Mouse (Mus musculus): ENCODE measurements at regions not wholly inside any gene's neighbourhood (a gene's known extent, or its start where the extent isn't known, plus 50 kb on each side); places are given as distances from the start of the nearest gene placed in this dataset.
"Not testable (repeated sequence)": the region's sequence is repeated elsewhere in the genome, so short reads cannot be mapped to it uniquely, and the experiment has no call there.

DNA sequence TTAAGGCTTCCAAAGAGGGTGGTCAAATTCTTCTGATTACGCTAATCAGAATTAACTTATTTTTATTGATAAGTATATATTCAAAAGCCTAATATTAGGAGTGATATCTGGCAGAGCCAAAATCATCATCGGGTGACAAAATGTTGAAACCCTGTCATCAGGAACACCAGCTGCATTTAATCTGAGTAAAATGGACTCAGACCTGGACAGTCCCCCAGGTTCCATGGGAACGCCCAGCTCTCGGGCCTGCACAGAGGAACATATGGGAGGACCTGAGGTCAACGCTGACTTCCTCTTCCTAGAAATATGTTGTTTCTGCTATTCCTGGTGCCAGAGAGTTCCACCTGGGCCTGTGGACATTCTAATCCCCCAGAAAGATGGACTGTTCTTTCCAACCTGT, 176.5 kb downstream of the Tmx1 start:
- DNase-seq = no peak

DNA sequence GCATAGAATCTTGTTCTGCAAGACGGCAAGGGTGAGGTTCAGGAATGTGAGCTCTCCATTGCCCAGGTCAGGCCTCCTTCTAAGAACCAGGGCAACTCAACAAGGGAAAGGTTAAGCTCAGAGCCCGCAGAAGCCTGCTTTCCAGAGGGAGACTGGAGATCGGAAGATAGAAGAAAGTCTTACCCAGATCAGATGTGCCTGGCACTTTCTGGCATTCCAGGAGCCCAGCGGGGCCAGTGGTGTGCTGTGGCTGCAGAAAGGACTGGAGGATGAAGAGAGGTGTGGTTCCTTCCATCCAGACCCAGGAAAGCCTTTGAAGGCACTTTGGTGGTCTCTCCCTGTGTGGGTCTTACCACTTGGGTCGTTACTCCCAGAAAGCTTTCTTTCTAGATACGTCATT, 178.4 kb downstream of the Tmx1 start:
- no peak for DNase-seq

DNA sequence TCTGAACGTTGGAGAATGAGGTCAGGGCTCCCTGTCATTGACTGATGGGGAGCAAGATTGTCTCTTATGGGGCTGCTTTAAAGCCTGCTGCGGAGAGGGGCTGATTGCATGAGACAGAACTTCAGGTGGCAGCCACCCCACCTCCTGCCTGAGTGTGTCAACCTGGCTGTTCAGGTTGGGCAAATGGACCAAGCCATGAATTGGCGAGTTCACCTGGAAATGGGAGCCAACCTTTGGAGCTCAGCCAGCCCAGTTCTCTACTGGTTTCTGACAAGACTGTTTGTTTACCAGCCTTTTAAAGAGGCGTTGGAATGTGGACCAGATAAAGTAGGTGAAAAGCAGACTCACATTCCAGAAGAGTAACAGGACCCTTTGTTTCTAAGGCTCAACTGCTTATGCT, 180.3 kb downstream of the Tmx1 start:
- DNase-seq = no peak

DNA sequence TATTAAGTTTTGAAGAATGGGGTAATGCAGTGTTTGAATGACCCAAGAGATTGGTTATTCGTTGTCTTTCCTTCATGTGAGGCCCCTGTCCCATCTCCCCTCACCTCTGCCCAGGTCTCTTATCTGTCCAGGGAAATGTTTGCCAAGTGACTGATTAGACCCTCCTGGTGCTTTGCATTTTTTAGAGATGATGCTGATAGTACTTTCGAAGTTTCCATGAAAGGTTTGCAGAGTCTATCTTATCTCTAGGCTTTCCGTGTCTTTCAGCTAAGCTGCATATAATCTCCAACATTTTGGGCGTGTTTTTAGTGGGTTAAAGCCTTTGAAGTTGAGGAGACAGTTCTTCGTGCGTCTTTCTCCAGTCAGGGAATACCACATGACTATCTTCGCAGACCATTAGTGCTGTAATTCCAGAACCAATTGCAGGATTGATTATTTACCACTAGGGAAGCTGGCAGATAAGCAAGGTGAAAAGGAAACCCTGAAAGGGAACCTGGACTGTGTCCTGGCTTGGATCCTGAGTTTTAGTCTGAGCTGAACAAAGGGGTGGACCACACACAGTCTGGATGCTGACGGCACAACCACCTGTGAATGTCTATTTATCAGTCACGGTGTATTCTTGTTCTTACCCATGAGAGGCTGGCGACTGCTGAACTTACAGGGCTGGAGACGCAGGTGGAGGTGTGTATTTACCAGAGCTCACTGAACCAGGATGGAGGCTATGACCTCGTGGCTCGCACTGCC, 180.9 kb downstream of the Tmx1 start:
- no peak for DNase-seq

DNA sequence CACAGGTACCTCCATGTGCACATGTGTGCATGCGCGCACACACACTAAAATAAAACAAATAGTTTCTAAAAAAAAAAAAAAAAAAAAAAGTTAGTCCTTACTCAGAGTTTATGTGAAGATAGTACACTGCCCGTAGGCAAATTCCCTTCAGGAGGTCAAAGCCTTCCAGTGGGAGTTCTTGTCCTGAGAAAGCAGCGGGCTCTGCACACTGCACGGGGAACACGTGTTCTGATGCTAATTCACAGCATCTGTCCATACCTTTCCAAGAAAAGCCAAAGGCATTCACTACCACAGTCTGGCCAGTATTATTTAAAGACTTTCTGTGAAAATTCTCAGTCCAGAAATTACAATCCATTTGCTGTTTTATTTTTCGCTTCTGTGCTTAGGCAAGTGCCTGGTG, 183.1 kb downstream of the Tmx1 start:
- no peak for DNase-seq

DNA sequence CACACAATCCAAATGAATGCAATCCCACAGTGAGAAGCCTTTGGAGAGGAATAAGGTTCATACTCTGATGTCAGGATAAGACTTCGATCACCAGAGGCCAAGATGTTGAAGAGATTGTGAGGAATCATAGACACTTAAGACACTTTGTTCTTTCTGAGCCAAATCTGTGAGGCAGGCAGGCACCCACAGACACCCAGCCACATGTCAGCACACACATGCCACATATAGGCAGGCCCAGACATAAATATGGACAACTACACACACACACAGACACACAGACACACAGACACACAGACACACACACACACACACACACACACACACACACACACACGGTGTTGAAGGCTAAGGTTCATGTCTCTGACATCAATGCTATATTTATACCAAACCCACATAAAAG, 185.1 kb upstream of the Frmd6 start:
- DNase-seq = no peak

DNA sequence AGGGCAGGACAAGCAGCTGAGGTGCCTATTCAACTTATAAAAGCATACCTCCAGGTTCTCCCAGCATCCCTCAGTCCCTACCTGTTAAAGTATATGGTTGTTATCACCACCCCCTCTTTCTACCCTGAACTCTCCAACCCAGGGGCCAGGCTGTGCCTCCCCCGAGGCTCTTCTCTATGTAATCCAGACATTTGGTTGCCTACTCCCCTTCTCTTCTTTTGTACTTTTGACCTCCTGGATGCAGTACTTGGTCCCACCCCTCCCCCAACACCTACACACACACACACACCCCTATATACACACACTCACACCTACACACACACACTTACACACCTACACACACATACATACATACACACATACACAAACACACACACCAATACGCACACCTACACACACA, 180.4 kb upstream of the Frmd6 start:
- DNase-seq = no peak

DNA sequence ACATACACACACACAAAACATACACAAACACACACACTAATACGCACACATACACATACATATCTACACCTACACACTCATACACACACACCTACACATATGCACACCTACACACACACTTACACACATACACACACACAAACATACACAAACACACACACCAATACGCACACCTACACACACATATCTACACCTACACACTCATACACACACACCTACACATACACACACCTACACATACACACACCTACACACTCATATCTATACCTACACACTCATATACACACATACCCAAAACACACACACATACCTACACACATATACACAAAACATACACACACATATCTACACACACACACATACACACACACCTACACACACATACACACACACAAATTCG, 179.9 kb upstream of the Frmd6 start:
- DNase-seq = no peak

DNA sequence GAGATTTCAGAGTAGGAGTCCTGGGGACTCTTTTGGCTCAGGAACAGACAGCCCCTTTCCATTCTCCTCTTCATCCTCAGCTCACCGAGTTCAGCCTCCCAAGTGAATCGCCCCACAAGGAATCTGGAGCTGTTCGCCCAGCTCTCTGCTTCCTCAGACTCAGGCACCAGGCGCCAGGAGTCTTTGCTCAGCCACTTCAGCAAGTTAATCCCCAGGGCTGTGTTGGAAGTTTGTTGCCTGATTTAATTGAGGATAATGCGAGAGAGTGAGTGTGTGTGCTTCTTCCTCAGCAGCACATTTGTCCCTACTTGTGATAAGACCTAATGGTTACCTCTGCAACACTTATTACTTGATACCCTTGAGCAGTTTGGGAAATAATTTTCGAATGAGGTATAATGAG, 177.8 kb upstream of the Frmd6 start:
- DNase-seq = no peak

DNA sequence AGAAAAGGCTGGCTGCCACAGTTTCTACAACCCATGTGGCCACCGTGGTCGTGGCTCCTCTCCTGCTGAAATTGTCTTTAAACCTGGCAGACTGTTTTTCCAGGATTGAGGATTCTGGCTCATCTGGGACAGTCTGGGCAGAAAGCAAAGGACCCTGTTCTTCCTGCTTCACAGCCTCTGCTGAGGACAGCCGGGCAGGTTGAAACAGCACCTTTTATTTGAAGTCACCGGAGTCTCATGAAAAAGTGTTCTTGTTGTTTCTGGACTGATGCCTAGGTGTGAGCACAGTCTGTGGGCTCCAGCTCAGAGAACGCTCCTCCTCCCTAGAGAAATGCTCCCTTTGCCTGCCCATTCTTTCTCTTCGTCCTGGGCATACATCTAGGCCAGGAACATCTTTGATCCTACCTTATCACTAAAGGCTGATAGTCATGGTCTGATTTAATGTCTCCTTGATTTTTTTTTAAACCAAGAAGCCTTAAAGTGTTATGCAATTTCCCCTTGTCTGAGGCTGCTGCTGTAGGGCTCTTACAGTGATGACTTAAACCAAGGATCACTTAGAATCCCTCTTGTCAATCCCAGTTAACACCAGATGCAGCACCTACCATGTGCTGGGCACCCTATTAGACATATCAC, 177.0 kb upstream of the Frmd6 start:
- DNase-seq = no peak

DNA sequence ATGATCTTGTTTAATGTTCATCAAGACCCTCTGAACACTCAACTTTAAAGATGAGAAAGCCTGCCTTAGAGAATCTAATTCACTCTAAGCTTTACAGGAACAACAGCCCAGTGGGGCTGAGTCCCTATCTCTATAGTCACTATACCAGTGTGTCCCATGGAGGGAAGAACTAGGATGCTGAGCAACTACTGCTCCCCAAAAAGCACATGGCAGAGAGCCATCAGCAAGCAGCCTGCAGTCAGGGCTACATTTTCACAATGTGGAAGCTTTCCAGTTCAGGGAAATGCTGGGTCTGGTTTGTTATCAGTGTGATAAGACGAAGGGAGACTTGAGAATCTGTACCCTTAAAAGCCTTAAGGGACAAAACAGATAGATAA, 176.5 kb upstream of the Frmd6 start:
- no peak for DNase-seq

DNA sequence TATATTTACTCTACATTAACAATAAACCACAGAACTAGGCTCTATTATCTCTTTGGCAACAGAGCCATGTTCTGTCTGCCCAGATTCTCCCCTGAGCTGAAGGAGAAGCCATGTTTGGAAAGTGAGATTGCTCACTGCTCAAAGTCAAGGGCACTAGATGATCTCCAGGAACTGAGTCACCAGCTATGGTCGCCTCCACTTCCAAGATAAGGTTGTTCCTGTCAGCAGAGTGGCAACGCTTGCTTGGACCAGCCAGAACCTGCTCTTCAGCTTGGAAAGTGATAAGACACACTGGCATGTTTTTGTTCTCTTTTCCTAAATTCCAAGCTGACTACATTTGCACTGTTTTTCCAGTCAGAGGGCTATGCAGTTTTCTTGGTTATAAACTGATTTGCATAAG, 175.6 kb upstream of the Frmd6 start:
- DNase-seq = no peak

DNA sequence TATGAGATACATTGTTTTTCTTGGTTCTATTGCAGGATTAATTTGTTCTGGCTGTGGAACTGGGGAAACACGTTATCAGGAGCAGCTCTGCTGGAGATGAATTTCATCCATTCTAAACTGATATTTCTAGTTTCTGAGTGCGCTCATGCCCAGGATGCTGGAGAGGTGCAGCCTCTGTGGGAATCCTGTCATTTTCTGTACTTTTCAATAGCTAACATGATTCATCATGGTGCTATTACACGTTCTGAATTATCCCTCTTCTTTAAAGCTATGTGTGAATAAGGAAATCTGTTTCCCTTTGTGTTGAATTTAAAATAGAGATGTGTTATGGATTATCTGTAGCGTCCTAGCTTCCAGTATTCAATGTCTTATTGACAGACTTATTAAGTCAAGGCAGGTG, 174.8 kb upstream of the Frmd6 start:
- no peak for DNase-seq

DNA sequence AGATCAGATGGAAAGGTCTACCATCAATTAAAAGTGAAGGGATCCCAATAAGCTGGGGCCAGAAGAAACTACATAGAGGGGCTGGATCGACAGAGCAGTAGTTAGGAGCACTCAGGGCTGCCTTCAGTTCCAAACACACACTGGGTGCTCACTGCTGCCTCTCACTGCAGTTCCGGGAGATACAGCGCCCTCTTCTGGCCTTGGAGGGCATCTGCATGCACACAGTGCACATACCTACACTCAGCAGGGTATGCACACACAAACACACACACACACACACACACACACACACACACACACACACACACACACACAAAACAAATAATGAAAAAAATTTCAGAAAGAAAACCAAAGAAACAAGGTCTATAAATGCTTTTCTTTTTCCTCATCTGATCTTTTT, 172.6 kb upstream of the Frmd6 start:
- no peak for DNase-seq

DNA sequence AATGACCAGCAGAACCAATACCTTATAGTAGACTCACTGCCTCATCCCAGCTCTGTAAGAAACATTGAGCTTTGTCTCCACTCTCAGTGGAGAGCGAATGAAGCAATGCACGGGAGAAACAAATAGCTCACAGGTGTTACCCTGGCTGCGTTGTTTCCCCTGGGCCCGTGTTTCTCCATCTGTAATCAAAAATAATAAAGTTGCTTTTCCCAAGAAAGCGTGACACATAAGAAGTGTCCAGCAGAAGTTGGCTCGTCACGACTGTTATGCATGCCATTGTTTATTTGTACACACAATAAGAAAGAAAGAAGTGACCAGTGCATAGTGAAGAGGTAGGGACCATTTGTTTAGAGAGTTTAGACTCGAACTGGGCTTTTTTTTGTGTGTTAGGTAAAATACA, 171.3 kb upstream of the Frmd6 start:
- DNase-seq = no peak

DNA sequence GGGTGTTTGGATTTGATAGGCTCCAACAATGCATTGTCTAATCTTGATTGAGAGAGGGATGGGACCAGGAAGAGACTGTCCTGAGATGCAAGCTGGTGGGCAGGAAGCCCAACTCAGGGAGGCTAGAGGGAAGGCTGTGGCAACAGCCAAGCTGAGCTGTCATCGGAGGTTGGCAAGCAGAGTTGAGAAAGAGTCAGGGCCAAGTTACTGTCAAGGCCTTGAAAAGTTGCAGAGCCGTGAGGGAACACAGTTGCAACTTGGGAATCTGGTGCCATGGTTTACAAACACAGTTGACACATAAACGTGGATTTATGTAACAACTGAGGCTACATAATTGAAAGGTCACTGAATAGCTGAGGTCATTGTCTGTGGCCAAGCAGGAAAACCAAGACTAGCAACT, 170.8 kb upstream of the Frmd6 start:
- DNase-seq = peak; percentile 85

DNA sequence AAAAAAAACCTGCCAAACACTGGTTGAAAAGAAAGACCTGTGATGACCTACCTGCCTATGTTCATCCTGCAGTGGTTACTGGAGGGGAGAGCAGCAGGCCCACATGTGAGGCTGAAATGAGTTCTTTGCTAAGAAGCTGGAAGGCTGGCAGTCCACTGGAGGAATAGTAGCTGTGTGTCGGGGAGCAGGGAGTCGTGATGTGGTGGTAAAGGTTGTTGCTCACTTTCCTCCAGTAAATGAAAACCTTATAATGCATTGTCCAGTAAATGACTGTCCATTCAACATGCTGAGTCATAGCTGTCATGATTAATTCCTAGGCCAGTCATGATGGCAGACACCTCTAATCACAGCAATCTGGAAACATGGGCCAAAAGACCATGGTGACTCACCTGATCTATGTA, 169.9 kb upstream of the Frmd6 start:
- DNase-seq = no peak

DNA sequence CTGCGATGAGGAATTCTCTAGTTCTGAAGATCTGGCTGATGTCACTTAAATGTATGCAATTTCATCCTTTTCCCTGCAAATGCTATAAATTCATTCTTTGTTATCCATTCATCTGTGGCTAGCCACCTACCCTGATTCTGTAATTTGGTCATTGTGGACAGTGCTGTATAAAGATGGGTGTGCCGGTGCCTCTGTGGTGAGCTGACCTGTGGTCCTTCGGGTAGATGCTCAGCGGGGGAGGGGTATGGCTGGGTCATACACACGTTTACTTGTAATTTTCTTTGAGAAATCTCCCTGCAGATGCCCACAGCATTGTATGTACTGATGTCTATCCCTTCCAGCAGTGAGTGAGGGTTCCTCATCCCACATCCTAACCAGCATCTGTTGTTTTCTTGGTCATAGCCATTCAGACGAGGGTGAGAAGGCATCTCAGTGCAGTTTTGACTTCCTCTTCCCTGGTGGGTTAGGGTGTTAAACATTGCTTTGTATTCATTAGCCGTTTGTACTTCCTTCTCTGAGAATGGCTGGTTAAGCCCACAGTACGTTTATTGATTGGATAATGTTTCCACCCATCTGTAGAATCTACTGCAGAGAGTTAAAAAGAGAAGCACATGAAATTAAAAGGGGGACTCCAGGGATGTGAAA, 169.3 kb upstream of the Frmd6 start:
- DNase-seq = no peak

DNA sequence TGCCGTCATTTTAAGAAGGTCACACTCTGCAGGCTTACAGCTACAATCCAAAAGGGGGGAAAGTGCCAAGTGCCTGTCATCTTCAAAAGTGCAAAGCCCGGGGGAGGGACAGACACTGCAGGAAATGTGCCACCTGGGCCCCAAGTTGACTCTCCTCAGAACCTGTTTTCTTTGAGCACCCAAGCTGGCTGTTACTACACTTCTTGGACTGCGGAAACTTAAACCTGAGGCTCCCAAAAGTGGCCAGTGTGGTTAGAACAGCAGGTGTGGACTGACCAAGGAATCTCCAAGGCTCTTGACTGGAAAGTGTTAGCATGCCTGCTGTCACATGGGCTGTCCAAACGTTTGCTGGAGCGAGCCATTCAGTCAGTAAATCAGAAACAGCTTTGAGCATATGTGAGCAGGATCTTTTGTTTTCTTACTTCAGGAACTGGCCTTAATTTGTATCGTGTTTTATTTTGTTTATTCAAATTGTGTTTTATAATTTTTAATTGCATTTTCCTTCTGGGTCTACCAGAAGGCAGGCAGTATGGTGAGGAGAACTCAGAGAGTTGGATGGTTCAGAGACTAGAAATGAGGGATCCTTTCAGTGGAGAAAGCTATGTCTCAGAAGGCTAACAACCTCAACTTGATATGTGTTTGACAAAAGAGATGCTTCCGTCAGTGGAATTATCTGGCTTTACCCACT, 168.4 kb upstream of the Frmd6 start:
- peak; percentile 46 for DNase-seq

DNA sequence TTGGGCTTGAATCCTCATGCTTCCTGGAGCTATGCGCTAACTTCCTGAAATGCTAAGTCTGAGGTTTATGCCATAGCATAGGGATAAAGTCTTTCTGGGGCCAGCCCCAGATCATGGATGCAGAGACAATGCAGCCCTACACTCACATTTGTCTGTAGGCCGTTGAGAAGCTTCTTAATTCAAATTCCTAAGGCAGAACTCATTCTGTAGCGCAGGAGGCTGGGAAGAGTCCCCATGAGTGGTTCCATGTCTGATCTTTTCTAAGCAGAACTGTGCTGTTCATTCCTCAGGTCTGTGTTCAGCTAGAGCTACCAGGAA, 167.9 kb upstream of the Frmd6 start:
- DNase-seq = no peak

DNA sequence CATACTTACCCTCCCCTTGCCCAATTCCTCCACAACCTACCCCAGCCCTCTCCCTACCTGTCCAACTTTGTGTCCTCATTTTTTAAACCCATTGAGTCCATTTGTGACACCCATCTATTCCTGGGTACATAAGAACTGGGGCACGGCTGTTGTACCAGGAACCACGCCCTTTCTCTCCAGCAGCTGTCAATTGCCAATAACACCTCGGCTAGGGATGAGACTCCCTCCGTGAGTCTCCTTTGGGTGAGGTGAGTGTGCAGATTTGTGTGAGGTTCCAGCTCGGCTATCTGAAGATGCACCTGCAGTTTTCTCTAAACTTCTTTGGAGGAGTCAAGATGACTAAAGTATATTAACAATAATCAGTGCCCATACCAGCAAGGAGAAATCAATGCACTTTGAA, 167.2 kb upstream of the Frmd6 start:
- no peak for DNase-seq

DNA sequence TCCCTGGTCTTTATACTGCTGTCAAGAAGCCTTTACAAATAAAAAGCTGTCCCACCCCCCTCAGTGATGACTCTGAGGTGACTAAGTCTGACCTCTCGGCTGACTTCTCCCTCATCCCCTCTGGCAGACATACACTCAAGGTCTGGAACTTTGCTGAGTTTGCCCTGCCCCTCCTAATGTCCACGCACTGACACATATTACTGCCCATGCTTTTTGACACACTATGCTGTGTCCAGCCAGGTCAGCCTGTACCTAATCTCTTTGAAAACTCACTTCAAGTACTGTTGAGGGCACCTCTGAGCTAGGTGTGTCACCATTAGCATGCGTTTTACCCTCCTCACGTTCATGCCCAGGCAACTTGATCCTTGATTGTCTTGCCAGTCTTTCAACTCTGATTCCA, 164.9 kb upstream of the Frmd6 start:
- no peak for DNase-seq

DNA sequence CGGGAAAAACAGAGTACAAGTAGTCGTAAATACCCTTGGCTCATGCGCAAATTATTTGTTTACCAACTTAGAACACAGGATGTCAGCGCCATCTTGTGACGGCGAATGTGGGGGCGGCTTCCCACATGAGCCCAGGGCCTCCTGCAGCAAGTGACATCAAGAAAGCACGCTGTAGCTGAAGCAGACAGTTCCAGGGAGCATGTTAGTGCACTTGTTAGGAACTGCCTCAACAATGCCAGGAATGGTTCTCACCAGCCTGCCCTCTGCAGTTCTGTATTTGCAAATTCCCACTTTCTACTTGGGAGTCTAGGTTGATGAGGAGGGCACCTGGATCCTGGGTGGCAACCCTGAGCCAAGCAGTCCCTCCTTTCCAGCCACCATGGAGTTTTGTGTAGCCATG, 157.2 kb upstream of the Frmd6 start:
- DNase-seq = not testable (repeated sequence)

DNA sequence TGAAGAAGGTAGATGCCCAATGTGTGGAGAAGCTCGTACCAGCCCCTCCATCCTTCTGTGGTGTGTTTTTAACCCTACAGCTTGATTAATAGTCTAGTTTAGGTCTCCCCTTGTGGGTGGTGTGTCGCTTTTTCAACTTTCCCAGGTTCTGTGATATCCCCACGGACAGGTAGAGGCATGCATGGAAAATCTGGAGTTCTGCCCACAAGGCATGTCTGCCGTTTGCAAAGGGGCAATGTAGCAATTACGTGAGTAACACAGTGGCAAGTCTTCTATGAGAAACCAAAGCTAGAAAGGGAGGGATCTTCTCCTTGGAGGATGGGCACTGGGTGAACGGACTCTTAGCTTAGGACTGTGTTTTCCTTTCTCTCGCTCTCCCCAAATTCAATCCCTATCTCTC, 153.2 kb upstream of the Frmd6 start:
- DNase-seq = no peak

All from gastrocnemius, postnatal 25 days (tissue).